ENCODE assay signal across 9 mouse cellular contexts in genomic region chr9:64016648-64017400, GRCm38 (mm10). TPM values are rescaled to one million over a fixed set of nuclear protein-coding genes. Genes with fewer than 3 reads are reported as not detected.
A peak's percentile ranks its signal among the peaks of the same experiment; 100 is the strongest.
DNase-seq lines count a peak whose midpoint lies in the region; ATAC-seq and TF ChIP-seq lines count a peak whose summit lies in the region.
"Had no signal": no experiment of that assay in that cellular context is flagged by ENCODE, and none has a peak within 500 bp of the region (broad histone marks: within the 10 kb centered on the region; RNA-seq: fewer than 3 reads in every experiment).

No protein-coding gene starts in this region.

- peak overlapping the region; percentile 99 for H3K4me3 ChIP-seq in embryonic facial prominence, embryonic 13.5 days
- peak overlapping the region; percentile 83 for H3K4me3 ChIP-seq in heart, embryonic 15.5 days
- H3K4me3 ChIP-seq in testis, adult 2 months (ENCODE audit: control insufficient read depth, low read depth, low read length) = peak overlapping the region; percentile 68

- no peaks in the 10 kb centered on the region for H3K27me3 ChIP-seq in embryonic facial prominence, embryonic 13.5 days
- no peaks in the 10 kb centered on the region for H3K27me3 ChIP-seq in heart, embryonic 15.5 days
- H3K27me3 ChIP-seq in testis, adult 2 months (ENCODE audit: control insufficient read depth, insufficient read depth, low read length) = no peaks in the 10 kb centered on the region; the same call in 1 of the 2 replicates
- H3K27me3 ChIP-seq: Patski had no signal

- peak overlapping the region; percentile 99 for H3K27ac ChIP-seq in embryonic facial prominence, embryonic 13.5 days
- H3K27ac ChIP-seq in heart, embryonic 15.5 days = peak overlapping the region; percentile 95
- no peak overlapping the region for H3K27ac ChIP-seq in testis, adult 2 months (ENCODE audit: control insufficient read depth, insufficient read depth, low read depth, low read length)

- peaks cover 59% of the 10 kb centered on the region for H3K4me1 ChIP-seq in embryonic facial prominence, embryonic 13.5 days
- H3K4me1 ChIP-seq in heart, embryonic 15.5 days (replicated peaks) = peaks cover 58% of the 10 kb centered on the region
- H3K4me1 ChIP-seq in testis, adult 2 months (ENCODE audit: control insufficient read depth, insufficient read depth, low read length) = peaks cover 13% of the 10 kb centered on the region

- H3K9ac ChIP-seq in embryonic facial prominence, embryonic 13.5 days = peak overlapping the region; percentile 99
- peak overlapping the region; percentile 96 for H3K9ac ChIP-seq in heart, embryonic 15.5 days

- H3K4me2 ChIP-seq in embryonic facial prominence, embryonic 13.5 days = peak overlapping the region; percentile 98
- peak overlapping the region; percentile 84 for H3K4me2 ChIP-seq in heart, embryonic 15.5 days

- 2% methylated on average over 25 of the region's 25 CpGs for WGBS in embryonic facial prominence, embryonic 13.5 days
- 3% methylated on average over 25 of the region's 25 CpGs for WGBS in heart, embryonic 15.5 days

- peaks cover 35% of the 10 kb centered on the region for H3K36me3 ChIP-seq in embryonic facial prominence, embryonic 13.5 days
- H3K36me3 ChIP-seq in heart, embryonic 15.5 days = peaks cover 14% of the 10 kb centered on the region
- H3K36me3 ChIP-seq in testis, adult 2 months (ENCODE audit: control insufficient read depth, insufficient read depth, low read length) = no peaks in the 10 kb centered on the region

- DNase-seq in left cerebral cortex, postnatal 4 days = peak; percentile 62
- no peak for DNase-seq in left cerebral cortex, postnatal 25 days (ENCODE audit: low spot score in 2 of 2)
- peak; percentile 70 for DNase-seq in kidney, postnatal 14 days
- peak; percentile 66 to 84 for DNase-seq in lung, postnatal 4 days

- peak; percentile 15; the same call in 1 of the 2 replicates for TF ChIP-seq POLR2A in testis, adult 2 months (IDR thresholded peaks at IDR 0.05; ENCODE audit: control insufficient read depth, low read depth, low read length)

- H3K9me3 ChIP-seq in embryonic facial prominence, embryonic 13.5 days = peaks cover 3% of the 10 kb centered on the region; the same call in 1 of the 2 replicates
- no peaks in the 10 kb centered on the region for H3K9me3 ChIP-seq in heart, embryonic 15.5 days (replicated peaks)

- ATAC-seq in embryonic facial prominence, embryonic 13.5 days (ENCODE audit: insufficient number of reproducible peaks, insufficient read depth, low FRiP score, low TSS enrichment, low read depth) = no peak
- ATAC-seq in heart, embryonic 15.5 days (replicated peaks; ENCODE audit: insufficient number of reproducible peaks, insufficient read depth, low FRiP score, low read depth) = no peak
- ATAC-seq in inflammation-experienced regulatory T-cells, adult 6 months = no peak
- ATAC-seq: Patski had no signal

- intact Hi-C loops in left cerebral cortex, postnatal 4 days (cut with DNase I) = no loop called here
- intact Hi-C loops in left cerebral cortex, postnatal 25 days (cut with DNase I) = no loop called here

- TF ChIP-seq CTCF in testis, adult 2 months (IDR thresholded peaks at IDR 0.05; ENCODE audit: control insufficient read depth, insufficient read depth, insufficient replicate concordance, low read depth, low read length) = no peak

RNA-seq across cellular contexts. Expression of gene Smad6, which starts 5.0 kb away (rescaled TPM):
- total RNA-seq in left cerebral cortex, postnatal 4 days (2021) = 1 to 10 TPM; 2.0 to 2.3 TPM
- total RNA-seq in left cerebral cortex, postnatal 25 days (2021) = 1 to 10 TPM; 1.4 to 2.2 TPM
- polyA plus RNA-seq in embryonic facial prominence, embryonic 13.5 days (2015; fragmentation: Nextera tagmentation; extraction: Ambion mirVana) = 16.7 and 17.4 TPM in 2 replicates
- 16.4 and 19.8 TPM in 2 replicates for polyA plus RNA-seq in heart, embryonic 15.5 days (2015; fragmentation: Nextera tagmentation; extraction: Ambion mirVana)
- polyA plus RNA-seq in testis, adult 2 months (2012; rRNA removed) = 34.5 and 38.1 TPM in 2 replicates
- not detected for polyA plus RNA-seq in inflammation-experienced regulatory T-cells, adult 6 months (2017; shearing (Covaris generic))

Comparison
In these comparisons a context has a peak if more than half of its experiments do, and no peak if none do; other contexts are left out.
1. DNase-seq: peak in left cerebral cortex, postnatal 4 days (single experiment), kidney, postnatal 14 days (single experiment) and lung, postnatal 4 days (2 of 2); none in left cerebral cortex, postnatal 25 days (0 of 2).
2. RNA of gene Smad6, which starts 5.0 kb away (polyA plus RNA-seq): 34.5 to 38.1 TPM in testis, adult 2 months, 16.7 to 17.4 TPM in embryonic facial prominence, embryonic 13.5 days and 16.4 to 19.8 TPM in heart, embryonic 15.5 days; not detected in inflammation-experienced regulatory T-cells, adult 6 months; every median in the first group is over 10 times any median in the second.
3. Peak in every context shown above with its lines, with median percentiles within 50 percentile points of each other: H3K4me3 ChIP-seq.